Mouse (Mus musculus): ENCODE data around the gene Irf9. TPM values are rescaled to one million over a fixed set of nuclear protein-coding genes. Genes with fewer than 3 reads are reported as not detected.

Irf9 gene
- total and polyA plus RNA-seq, 3 experiments = 9.2 to 12.8 (median 9.6) TPM

DNA sequence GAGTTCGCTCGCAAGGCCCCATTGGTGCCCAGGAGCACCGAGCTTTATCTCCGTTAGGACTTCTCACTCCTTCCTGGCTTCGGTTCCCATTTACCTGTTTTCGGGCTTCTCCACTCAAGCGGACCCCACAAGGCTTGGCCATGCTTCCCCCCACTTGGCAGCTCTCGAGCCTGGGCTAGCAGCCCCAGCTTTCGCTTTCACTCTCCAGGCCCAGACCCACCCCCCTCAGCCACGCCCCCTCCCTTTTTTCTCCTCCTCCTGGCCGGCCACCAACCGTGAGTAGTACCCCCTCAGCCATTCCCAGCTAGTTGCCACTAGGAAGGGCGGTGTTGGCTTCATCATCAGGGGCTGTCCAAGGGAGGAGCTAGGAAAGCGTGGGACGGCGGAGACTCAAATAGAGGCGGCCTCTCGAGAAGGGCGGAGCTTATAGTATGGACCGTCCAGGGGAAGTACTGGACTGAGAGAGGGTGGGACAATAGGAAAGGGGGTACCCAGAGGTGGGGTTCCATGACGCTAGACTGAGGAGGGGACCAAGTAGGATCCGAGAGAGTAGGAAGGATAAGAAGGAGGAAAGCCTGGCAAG is 12.5 kb upstream of the Irf9 start, which contains the start of gene Psme2:
TSS of gene Psme2 (minus strand) at position 366 of the 583 bp plus-strand sequence.
- Histone ChIP-seq H3K4me3 (replicated peaks in 1 of 3; ENCODE audit: low read depth in 2 of 3, low read length in 2 of 3, poor library complexity in 1 of 3) (peak within 1 kb of the TSS; percentile 79 to 94 (median 91)), H3K36me3 (replicated peaks in 1 of 2; ENCODE audit: control insufficient read depth in 1 of 2, insufficient read depth in 1 of 2, low read length in 1 of 2) (peaks cover 37 to 56% of the 10 kb centered on the region in 2 experiments), H3K79me2 (replicated peaks; ENCODE audit: control insufficient read depth, extremely low read depth, insufficient read depth, poor library complexity, severe bottlenecking) (peaks cover 35% of the 10 kb centered on the region), H3K4me2 (ENCODE audit: insufficient read depth, low read depth, poor library complexity, severe bottlenecking) (peak within 1 kb of the TSS; percentile 96), H3K4me1 (ENCODE audit: control insufficient read depth in 1 of 2, insufficient read depth in 2 of 2) (peaks cover 0 to 51% of the 10 kb centered on the region in 2 experiments; a peak in 3 of 4 replicates), H3K27me3 (replicated peaks) (no peaks in the 10 kb centered on the region), H3K9ac (ENCODE audit: insufficient read depth, low read depth) (peak within 1 kb of the TSS; percentile 89), H3K9me3 (replicated peaks; ENCODE audit: low read length) (no peaks in the 10 kb centered on the region), H3K27ac (ENCODE audit: insufficient read depth, low read depth) (peak within 1 kb of the TSS; percentile 97)
- dilution Hi-C loops (cut with MboI; ENCODE audit: extremely low pct_ligation_motif_present, extremely low pct_unique_long_range_greater_than_20kb, low sequenced_read_pairs) (no loop called here), in situ Hi-C loops (cut with MboI; ENCODE audit: low pct_ligation_motif_present, low pct_unique_long_range_greater_than_20kb, low sequenced_read_pairs) (no loop called here)
- TF ChIP-seq POLR2AphosphoS2 (IDR thresholded peaks at IDR 0.05; ENCODE audit: low read depth, low read length) (0 out of 2 replicates have a peak, but pooled peaks have one; percentile 43), JUND (conservative IDR thresholded peaks at IDR 0.05; ENCODE audit: low read depth, low read length) (no peak), EP300 (IDR thresholded peaks at IDR 0.05; ENCODE audit: low read length) (no peak), MAX (IDR thresholded peaks at IDR 0.05; ENCODE audit: low read length) (peak; percentile 30; the same call in 1 of the 2 replicates), ZMIZ1 (IDR thresholded peaks at IDR 0.05; ENCODE audit: low read depth, low read length) (peak; percentile 15), NELFE (IDR thresholded peaks at IDR 0.05; ENCODE audit: low read depth, low read length) (no peak), MXI1 (IDR thresholded peaks at IDR 0.05; ENCODE audit: low read depth, low read length) (peak; percentile 68; the same call in 1 of the 2 replicates), UBTF (IDR thresholded peaks at IDR 0.05; ENCODE audit: low read depth, low read length) (0 out of 2 replicates have a peak, but pooled peaks have one; percentile 69), PAX5 (IDR thresholded peaks at IDR 0.05; ENCODE audit: low read length) (no peak), IRF4 (IDR thresholded peaks at IDR 0.05; ENCODE audit: low read depth, low read length) (peak; percentile 60), GABPA (IDR thresholded peaks at IDR 0.05; ENCODE audit: insufficient replicate concordance, low read depth, low read length) (no peak), RAD21 (IDR thresholded peaks at IDR 0.05; ENCODE audit: low read depth, low read length) (no peak), USF2 (conservative IDR thresholded peaks at IDR 0.05; ENCODE audit: low read depth, low read length) (no peak), ZKSCAN1 (IDR thresholded peaks at IDR 0.05; ENCODE audit: borderline replicate concordance, low read depth, low read length) (no peak), MAZ (IDR thresholded peaks at IDR 0.05; ENCODE audit: low read depth, low read length) (peak; percentile 47; the same call in 1 of the 2 replicates), TBP (conservative IDR thresholded peaks at IDR 0.05; ENCODE audit: low read depth, low read length) (0 out of 2 replicates have a peak, but pooled peaks have one; percentile 1), TCF12 (IDR thresholded peaks at IDR 0.05; ENCODE audit: low read depth, low read length) (peak; percentile 33; the same call in 1 of the 2 replicates), SIN3A (IDR thresholded peaks at IDR 0.05; ENCODE audit: low read length) (peak; percentile 18; the same call in 1 of the 2 replicates), CHD1 (IDR thresholded peaks at IDR 0.05; ENCODE audit: low read depth, low read length) (no peak), ELF1 (IDR thresholded peaks at IDR 0.05; ENCODE audit: low read depth, low read length) (peak; percentile 26; the same call in 1 of the 2 replicates), ETS1 (conservative IDR thresholded peaks at IDR 0.05; ENCODE audit: low read depth, low read length) (peak; percentile 51), CHD2 (IDR thresholded peaks at IDR 0.05; ENCODE audit: low read length) (peak; percentile 56; the same call in 1 of the 2 replicates), SMC3 (IDR thresholded peaks at IDR 0.05; ENCODE audit: low read depth, low read length) (no peak), POLR2A (IDR thresholded peaks at IDR 0.05; ENCODE audit: low read depth, low read length) (peak; percentile 69)
- peak; percentile 98 for DNase-seq (ENCODE audit: extremely low read depth)

All from CH12.LX (cell line).